Mouse (Mus musculus): ENCODE results near the gene Rrnad1. TPM values are rescaled to one million over a fixed set of nuclear protein-coding genes. Genes with fewer than 3 reads are reported as not detected.

Rrnad1 gene
- 4.0 TPM for polyA plus RNA-seq (2014; fragmentation: Illumina TruSeq; extraction: RNeasy Lipid Tissue Mini Kit (QIAGEN cat#74804); ENCODE audit: low read depth, low replicate concordance)

GRCm38 (mm10) chr3:87930078-87930795 is at the start of gene Rrnad1, which contains the start of gene Isg20l2:
Gene Rrnad1, minus strand, starts transcription at chr3:87930717.
Gene Isg20l2, plus strand, starts transcription at chr3:87930314.

GRCm38 (mm10) chr3:87970939-87971488 is 40.5 kb upstream of the Rrnad1 start, which contains the start of gene Nes:
Gene Nes, plus strand, starts transcription at chr3:87971078.

GRCm38 (mm10) chr3:87948378-87949265 is 18.1 kb upstream of the Rrnad1 start, which contains the start of gene Crabp2:
Gene Crabp2, plus strand, starts transcription at chr3:87948666.

GRCm38 (mm10) chr3:87919336-87920108 is 11.0 kb downstream of the Rrnad1 start, which contains the start of gene Mrpl24:
Gene Mrpl24, plus strand, starts transcription at chr3:87919506.

GRCm38 (mm10) chr3:87905880-87906485 is 24.5 kb downstream of the Rrnad1 start, which contains the start of gene Hdgf:
Gene Hdgf, plus strand, starts transcription at chr3:87906321.

GRCm38 (mm10) chr3:87885281-87886003 is 45.1 kb downstream of the Rrnad1 start, which contains the start of gene Prcc:
Gene Prcc, minus strand, starts transcription at chr3:87885608.

Other genes with a start within 250 kb of the Rrnad1 start
- not detected for gene Lrrc71, start 182.1 kb downstream of the Rrnad1 start, polyA plus RNA-seq (2014; fragmentation: Illumina TruSeq; extraction: RNeasy Lipid Tissue Mini Kit (QIAGEN cat#74804); ENCODE audit: low read depth, low replicate concordance)
- gene Ntrk1, start 135.6 kb downstream of the Rrnad1 start, polyA plus RNA-seq (2014; fragmentation: Illumina TruSeq; extraction: RNeasy Lipid Tissue Mini Kit (QIAGEN cat#74804); ENCODE audit: low read depth, low replicate concordance) = not detected
- 1.1 TPM for gene Insrr, start 133.8 kb downstream of the Rrnad1 start, polyA plus RNA-seq (2014; fragmentation: Illumina TruSeq; extraction: RNeasy Lipid Tissue Mini Kit (QIAGEN cat#74804); ENCODE audit: low read depth, low replicate concordance)
- gene Pear1, start 106.4 kb downstream of the Rrnad1 start, polyA plus RNA-seq (2014; fragmentation: Illumina TruSeq; extraction: RNeasy Lipid Tissue Mini Kit (QIAGEN cat#74804); ENCODE audit: low read depth, low replicate concordance) = 0.89 TPM
- not detected for gene Sh2d2a, start 84.0 kb downstream of the Rrnad1 start, polyA plus RNA-seq (2014; fragmentation: Illumina TruSeq; extraction: RNeasy Lipid Tissue Mini Kit (QIAGEN cat#74804); ENCODE audit: low read depth, low replicate concordance)
- 3.1 TPM for gene Prcc, start 45.1 kb downstream of the Rrnad1 start, polyA plus RNA-seq (2014; fragmentation: Illumina TruSeq; extraction: RNeasy Lipid Tissue Mini Kit (QIAGEN cat#74804); ENCODE audit: low read depth, low replicate concordance)
- 129 TPM for gene Hdgf, start 24.4 kb downstream of the Rrnad1 start, polyA plus RNA-seq (2014; fragmentation: Illumina TruSeq; extraction: RNeasy Lipid Tissue Mini Kit (QIAGEN cat#74804); ENCODE audit: low read depth, low replicate concordance)
- gene Mrpl24, start 11.2 kb downstream of the Rrnad1 start, polyA plus RNA-seq (2014; fragmentation: Illumina TruSeq; extraction: RNeasy Lipid Tissue Mini Kit (QIAGEN cat#74804); ENCODE audit: low read depth, low replicate concordance) = 80.9 TPM
- 16.4 TPM for gene Isg20l2, start 403 bp downstream of the Rrnad1 start, polyA plus RNA-seq (2014; fragmentation: Illumina TruSeq; extraction: RNeasy Lipid Tissue Mini Kit (QIAGEN cat#74804); ENCODE audit: low read depth, low replicate concordance)
- not detected for gene Crabp2, start 17.9 kb upstream of the Rrnad1 start, polyA plus RNA-seq (2014; fragmentation: Illumina TruSeq; extraction: RNeasy Lipid Tissue Mini Kit (QIAGEN cat#74804); ENCODE audit: low read depth, low replicate concordance)
- gene Nes, start 40.4 kb upstream of the Rrnad1 start, polyA plus RNA-seq (2014; fragmentation: Illumina TruSeq; extraction: RNeasy Lipid Tissue Mini Kit (QIAGEN cat#74804); ENCODE audit: low read depth, low replicate concordance) = 14.6 TPM
- not detected for gene Bcan, start 69.5 kb upstream of the Rrnad1 start, polyA plus RNA-seq (2014; fragmentation: Illumina TruSeq; extraction: RNeasy Lipid Tissue Mini Kit (QIAGEN cat#74804); ENCODE audit: low read depth, low replicate concordance)
- gene Hapln2, start 96.9 kb upstream of the Rrnad1 start, polyA plus RNA-seq (2014; fragmentation: Illumina TruSeq; extraction: RNeasy Lipid Tissue Mini Kit (QIAGEN cat#74804); ENCODE audit: low read depth, low replicate concordance) = not detected
- 5.6 TPM for gene Gpatch4, start 112.4 kb upstream of the Rrnad1 start, polyA plus RNA-seq (2014; fragmentation: Illumina TruSeq; extraction: RNeasy Lipid Tissue Mini Kit (QIAGEN cat#74804); ENCODE audit: low read depth, low replicate concordance)
- 26.2 TPM for gene Naxe, start 127.8 kb upstream of the Rrnad1 start, polyA plus RNA-seq (2014; fragmentation: Illumina TruSeq; extraction: RNeasy Lipid Tissue Mini Kit (QIAGEN cat#74804); ENCODE audit: low read depth, low replicate concordance)
- gene Ttc24, start 147.6 kb upstream of the Rrnad1 start, polyA plus RNA-seq (2014; fragmentation: Illumina TruSeq; extraction: RNeasy Lipid Tissue Mini Kit (QIAGEN cat#74804); ENCODE audit: low read depth, low replicate concordance) = not detected
- not detected for gene Iqgap3, start 151.3 kb upstream of the Rrnad1 start, polyA plus RNA-seq (2014; fragmentation: Illumina TruSeq; extraction: RNeasy Lipid Tissue Mini Kit (QIAGEN cat#74804); ENCODE audit: low read depth, low replicate concordance)
- 5.2 TPM for gene Mef2d, start 211.7 kb upstream of the Rrnad1 start, polyA plus RNA-seq (2014; fragmentation: Illumina TruSeq; extraction: RNeasy Lipid Tissue Mini Kit (QIAGEN cat#74804); ENCODE audit: low read depth, low replicate concordance)

Measured in kidney, adult 10 weeks (tissue).